Mouse (Mus musculus): ENCODE results near the gene Zfyve27. TPM values are rescaled to one million over a fixed set of nuclear protein-coding genes. Genes with fewer than 3 reads are reported as not detected.

The Zfyve27 gene
- polyA plus RNA-seq, 1 experiment = 25.0 TPM

GRCm38 (mm10) chr19:42202467-42202866 is 38.7 kb downstream of the Zfyve27 start:
- TF ChIP-seq EP300 (IDR thresholded peaks at IDR 0.05; ENCODE audit: insufficient read depth, low read depth, low read length) = no peak
- TF ChIP-seq POLR2A (IDR thresholded peaks at IDR 0.05; ENCODE audit: insufficient read depth, low read length) = no peak
- TF ChIP-seq CTCF (IDR thresholded peaks at IDR 0.05; ENCODE audit: low read depth, low read length) = no peak
- H3K27me3 ChIP-seq (ENCODE audit: control insufficient read depth, insufficient read depth, low read length, poor library complexity, severe bottlenecking) = peaks cover 8% of the 10 kb centered on the region
- H3K4me3 ChIP-seq (ENCODE audit: low read depth, low read length) = no peak overlapping the region
- no peaks in the 10 kb centered on the region for H3K4me1 ChIP-seq (ENCODE audit: control insufficient read depth, insufficient read depth, low read length)
- H3K9ac ChIP-seq (ENCODE audit: low read depth, poor library complexity, severe bottlenecking) = no peak overlapping the region
- H3K36me3 ChIP-seq (ENCODE audit: control insufficient read depth, insufficient read depth, low read length, poor library complexity, severe bottlenecking) = no peaks in the 10 kb centered on the region
- 0 out of 2 replicates have a peak, but pooled peaks cover 3% of the 10 kb centered on the region for H3K9me3 ChIP-seq (replicated peaks; ENCODE audit: control insufficient read depth, insufficient read depth, low read length, poor library complexity, severe bottlenecking)
- H3K27ac ChIP-seq (ENCODE audit: insufficient read depth, low read length) = no peak overlapping the region

DNA sequence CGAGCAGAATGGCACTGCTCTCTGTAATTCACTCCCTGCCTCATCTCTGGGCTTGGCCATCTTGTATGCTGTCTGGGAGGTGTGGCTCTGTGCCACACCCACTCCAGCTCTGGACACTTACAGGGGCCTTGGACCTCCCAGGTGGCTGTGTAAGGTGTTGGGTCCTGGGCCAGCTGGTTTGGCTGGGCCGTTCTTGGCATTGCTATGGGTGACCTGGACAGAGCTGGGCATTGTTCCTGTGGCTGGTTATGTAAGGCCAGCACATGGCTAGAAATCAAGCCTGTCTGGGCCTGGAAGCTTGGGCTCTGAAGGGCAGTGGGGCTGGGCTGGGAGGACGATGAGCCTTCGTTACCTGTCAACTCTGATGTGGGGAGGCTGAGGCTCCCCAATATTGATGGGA is 40.6 kb downstream of the Zfyve27 start:
- H3K4me3 ChIP-seq (ENCODE audit: low read depth, low read length) = no peak overlapping the region
- H3K27ac ChIP-seq (ENCODE audit: insufficient read depth, low read length) = no peak overlapping the region
- no peak overlapping the region for H3K9ac ChIP-seq (ENCODE audit: low read depth, poor library complexity, severe bottlenecking)
- TF ChIP-seq POLR2A (IDR thresholded peaks at IDR 0.05; ENCODE audit: insufficient read depth, low read length) (no peak), EP300 (IDR thresholded peaks at IDR 0.05; ENCODE audit: insufficient read depth, low read depth, low read length) (no peak), CTCF (IDR thresholded peaks at IDR 0.05; ENCODE audit: low read depth, low read length) (no peak)
- H3K27me3 ChIP-seq (ENCODE audit: control insufficient read depth, insufficient read depth, low read length, poor library complexity, severe bottlenecking) = peaks cover 8% of the 10 kb centered on the region
- peaks cover 8% of the 10 kb centered on the region for H3K9me3 ChIP-seq (replicated peaks; ENCODE audit: control insufficient read depth, insufficient read depth, low read length, poor library complexity, severe bottlenecking)
- H3K36me3 ChIP-seq (ENCODE audit: control insufficient read depth, insufficient read depth, low read length, poor library complexity, severe bottlenecking) = no peaks in the 10 kb centered on the region
- H3K4me1 ChIP-seq (ENCODE audit: control insufficient read depth, insufficient read depth, low read length) = no peaks in the 10 kb centered on the region

- TF ChIP-seq CTCF (IDR thresholded peaks at IDR 0.05; ENCODE audit: low read depth, low read length) = no peak
- no peak for TF ChIP-seq EP300 (IDR thresholded peaks at IDR 0.05; ENCODE audit: insufficient read depth, low read depth, low read length)
- no peak for TF ChIP-seq POLR2A (IDR thresholded peaks at IDR 0.05; ENCODE audit: insufficient read depth, low read length)
- H3K4me1 ChIP-seq (ENCODE audit: control insufficient read depth, insufficient read depth, low read length) = no peaks in the 10 kb centered on the region
- no peak overlapping the region for H3K27ac ChIP-seq (ENCODE audit: insufficient read depth, low read length)
- H3K9me3 ChIP-seq (replicated peaks; ENCODE audit: control insufficient read depth, insufficient read depth, low read length, poor library complexity, severe bottlenecking) = peaks cover 6% of the 10 kb centered on the region
- H3K4me3 ChIP-seq (ENCODE audit: low read depth, low read length) = no peak overlapping the region
- no peak overlapping the region for H3K9ac ChIP-seq (ENCODE audit: low read depth, poor library complexity, severe bottlenecking)
- H3K27me3 ChIP-seq (ENCODE audit: control insufficient read depth, insufficient read depth, low read length, poor library complexity, severe bottlenecking) = peaks cover 8% of the 10 kb centered on the region
- no peaks in the 10 kb centered on the region for H3K36me3 ChIP-seq (ENCODE audit: control insufficient read depth, insufficient read depth, low read length, poor library complexity, severe bottlenecking)
Observed at GRCm38 (mm10) chr19:42205201-42205600, 41.5 kb downstream of the Zfyve27 start.

DNA sequence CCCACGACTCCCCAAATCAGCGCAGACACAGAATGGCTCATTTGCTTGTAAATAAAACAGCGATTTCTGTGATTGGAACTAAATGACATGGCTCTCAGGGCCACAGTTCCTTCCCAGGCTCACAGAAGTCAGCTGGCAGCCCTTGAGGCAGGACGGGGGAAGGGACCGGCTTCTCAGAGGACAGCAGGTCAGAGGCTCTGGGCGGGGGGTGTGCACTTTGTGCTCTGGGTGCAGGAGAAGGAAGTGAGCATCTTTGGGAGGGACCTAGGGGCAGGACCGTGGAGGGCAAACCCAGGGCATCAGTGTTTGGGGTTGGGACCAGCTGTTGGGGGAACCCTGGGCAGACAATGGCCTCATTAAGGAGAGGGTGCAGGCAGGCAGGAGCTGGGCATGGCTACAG is 45.7 kb downstream of the Zfyve27 start:
- H3K36me3 ChIP-seq (ENCODE audit: control insufficient read depth, insufficient read depth, low read length, poor library complexity, severe bottlenecking) = no peaks in the 10 kb centered on the region
- no peak overlapping the region for H3K9ac ChIP-seq (ENCODE audit: low read depth, poor library complexity, severe bottlenecking)
- no peaks in the 10 kb centered on the region for H3K27me3 ChIP-seq (ENCODE audit: control insufficient read depth, insufficient read depth, low read length, poor library complexity, severe bottlenecking)
- no peak for TF ChIP-seq CTCF (IDR thresholded peaks at IDR 0.05; ENCODE audit: low read depth, low read length)
- TF ChIP-seq POLR2A (IDR thresholded peaks at IDR 0.05; ENCODE audit: insufficient read depth, low read length) = no peak
- TF ChIP-seq EP300 (IDR thresholded peaks at IDR 0.05; ENCODE audit: insufficient read depth, low read depth, low read length) = no peak
- peaks cover 6% of the 10 kb centered on the region for H3K9me3 ChIP-seq (replicated peaks; ENCODE audit: control insufficient read depth, insufficient read depth, low read length, poor library complexity, severe bottlenecking)
- no peaks in the 10 kb centered on the region for H3K4me1 ChIP-seq (ENCODE audit: control insufficient read depth, insufficient read depth, low read length)
- no peak overlapping the region for H3K4me3 ChIP-seq (ENCODE audit: low read depth, low read length)
- H3K27ac ChIP-seq (ENCODE audit: insufficient read depth, low read length) = no peak overlapping the region

GRCm38 (mm10) chr19:42209976-42210375 is 46.2 kb downstream of the Zfyve27 start:
- Histone ChIP-seq H3K36me3 (ENCODE audit: control insufficient read depth, insufficient read depth, low read length, poor library complexity, severe bottlenecking) (no peaks in the 10 kb centered on the region), H3K9ac (ENCODE audit: low read depth, poor library complexity, severe bottlenecking) (no peak overlapping the region), H3K27me3 (ENCODE audit: control insufficient read depth, insufficient read depth, low read length, poor library complexity, severe bottlenecking) (no peaks in the 10 kb centered on the region), H3K4me3 (ENCODE audit: low read depth, low read length) (no peak overlapping the region), H3K4me1 (ENCODE audit: control insufficient read depth, insufficient read depth, low read length) (no peaks in the 10 kb centered on the region), H3K9me3 (replicated peaks; ENCODE audit: control insufficient read depth, insufficient read depth, low read length, poor library complexity, severe bottlenecking) (peaks cover 6% of the 10 kb centered on the region), H3K27ac (ENCODE audit: insufficient read depth, low read length) (no peak overlapping the region)
- no peak for TF ChIP-seq POLR2A (IDR thresholded peaks at IDR 0.05; ENCODE audit: insufficient read depth, low read length)
- TF ChIP-seq EP300 (IDR thresholded peaks at IDR 0.05; ENCODE audit: insufficient read depth, low read depth, low read length) = no peak
- TF ChIP-seq CTCF (IDR thresholded peaks at IDR 0.05; ENCODE audit: low read depth, low read length) = no peak

DNA sequence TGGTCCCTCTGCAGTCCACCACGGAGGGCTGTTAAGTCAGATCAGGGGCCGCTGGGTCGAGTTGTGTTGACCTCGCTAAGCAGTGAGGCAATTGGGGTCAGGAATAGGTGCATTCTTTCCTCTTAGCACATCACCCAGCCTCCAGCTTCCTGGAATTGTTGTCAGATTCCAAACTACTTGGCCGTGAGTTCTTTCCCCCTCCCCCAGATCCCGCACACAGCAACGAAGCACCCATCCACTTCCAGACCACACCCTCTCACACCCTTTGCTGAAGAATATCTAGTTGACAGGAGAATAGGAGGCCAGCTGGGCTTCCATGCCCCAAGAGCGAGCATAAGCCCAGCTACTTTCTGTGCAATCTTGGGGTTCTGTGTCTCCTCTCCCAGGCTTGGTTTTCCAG is 48.2 kb downstream of the Zfyve27 start:
- TF ChIP-seq EP300 (IDR thresholded peaks at IDR 0.05; ENCODE audit: insufficient read depth, low read depth, low read length) = no peak
- no peak for TF ChIP-seq CTCF (IDR thresholded peaks at IDR 0.05; ENCODE audit: low read depth, low read length)
- TF ChIP-seq POLR2A (IDR thresholded peaks at IDR 0.05; ENCODE audit: insufficient read depth, low read length) = no peak
- no peaks in the 10 kb centered on the region for H3K27me3 ChIP-seq (ENCODE audit: control insufficient read depth, insufficient read depth, low read length, poor library complexity, severe bottlenecking)

More for the DNA sequence above, 48.2 kb downstream of the Zfyve27 start:
- Histone ChIP-seq H3K4me1 (ENCODE audit: control insufficient read depth, insufficient read depth, low read length) (no peaks in the 10 kb centered on the region), H3K9ac (ENCODE audit: low read depth, poor library complexity, severe bottlenecking) (no peak overlapping the region), H3K9me3 (replicated peaks; ENCODE audit: control insufficient read depth, insufficient read depth, low read length, poor library complexity, severe bottlenecking) (peaks cover 6% of the 10 kb centered on the region), H3K27ac (ENCODE audit: insufficient read depth, low read length) (no peak overlapping the region), H3K36me3 (ENCODE audit: control insufficient read depth, insufficient read depth, low read length, poor library complexity, severe bottlenecking) (no peaks in the 10 kb centered on the region), H3K4me3 (ENCODE audit: low read depth, low read length) (no peak overlapping the region)
